Mouse (Mus musculus): ENCODE results near the gene Ulk3.

DNA sequence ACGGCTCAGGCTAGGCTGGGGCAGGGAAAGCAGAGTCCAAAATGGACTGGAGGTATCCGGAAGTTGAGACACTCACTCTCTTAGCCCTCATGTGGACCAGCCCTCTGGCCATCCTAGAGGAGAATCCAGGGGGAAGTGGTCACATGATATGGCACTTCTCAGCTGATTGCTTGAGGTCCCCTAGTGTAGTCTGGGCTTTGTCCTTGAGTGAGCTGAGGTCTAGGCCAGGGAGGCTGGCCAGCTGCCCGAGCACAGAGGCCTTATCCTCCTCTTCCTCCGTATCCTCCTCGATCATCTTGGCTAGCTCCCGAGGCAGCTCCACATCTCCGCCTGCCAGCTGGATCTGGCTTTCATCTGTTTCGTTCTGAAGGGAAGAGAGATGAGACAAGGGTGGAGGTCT is 12.8 kb downstream of the Ulk3 start:
- TF ChIP-seq CTCF (IDR thresholded peaks at IDR 0.05; ENCODE audit: control insufficient read depth, insufficient read depth, insufficient read length) = no peak
- TF ChIP-seq CEBPB (IDR thresholded peaks at IDR 0.05; ENCODE audit: low read depth) = no peak
- TF ChIP-seq MYOD1 (IDR thresholded peaks at IDR 0.05; ENCODE audit: control insufficient read depth, insufficient read length, low read depth) = no peak
